ENCODE assay signal across 9 mouse cellular contexts in the genomic region with DNA sequence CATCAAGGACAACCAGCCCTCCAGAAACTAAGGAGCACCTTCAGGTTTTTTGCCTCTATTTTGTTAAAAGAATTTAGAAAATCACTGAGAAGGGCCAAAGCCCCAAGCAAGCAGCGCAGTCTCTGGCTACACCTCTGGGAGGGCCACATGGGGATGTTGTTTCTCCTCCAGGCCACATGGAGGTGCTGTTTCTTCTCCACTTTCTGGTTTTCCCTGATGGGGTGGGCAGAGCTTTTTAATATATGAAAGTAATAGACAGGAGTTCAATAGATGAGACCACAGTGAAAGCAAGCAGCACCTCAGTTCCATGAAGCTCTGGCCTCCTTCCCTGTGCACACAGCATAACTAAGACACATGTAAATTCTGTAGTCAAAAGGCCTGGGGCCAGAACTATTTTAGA.
DNase-seq lines count a peak whose midpoint lies in the region; ATAC-seq and TF ChIP-seq lines count a peak whose summit lies in the region.
"Had no signal": no experiment of that assay in that cellular context is flagged by ENCODE, and none has a peak within 500 bp of the region (broad histone marks: within the 10 kb centered on the region; RNA-seq: fewer than 3 reads in every experiment).

No protein-coding gene starts in this region.

- H3K27me3 ChIP-seq in liver, adult 2 months (ENCODE audit: control insufficient read depth, insufficient read depth, low read length): no peaks in the 10 kb centered on the region
- no peaks in the 10 kb centered on the region for H3K27me3 ChIP-seq in liver, embryonic 12.5 days (replicated peaks)
- H3K27me3 ChIP-seq in testis, adult 2 months (ENCODE audit: control insufficient read depth, insufficient read depth, low read length): no peaks in the 10 kb centered on the region

- no peak overlapping the region for H3K4me3 ChIP-seq in liver, adult 2 months (ENCODE audit: insufficient read depth, low read depth, low read length)
- H3K4me3 ChIP-seq in liver, embryonic 12.5 days: no peak overlapping the region
- H3K4me3 ChIP-seq in testis, adult 2 months (ENCODE audit: control insufficient read depth, low read depth, low read length): no peak overlapping the region

- H3K79me2 ChIP-seq in liver, adult 2 months (ENCODE audit: control insufficient read depth, insufficient read depth, low read length): no peaks in the 10 kb centered on the region

- no peak overlapping the region for H3K27ac ChIP-seq in liver, adult 2 months (replicated peaks; ENCODE audit: insufficient read depth, low read depth, low read length)
- H3K27ac ChIP-seq in liver, embryonic 12.5 days: no peak overlapping the region
- H3K27ac ChIP-seq in testis, adult 2 months (ENCODE audit: control insufficient read depth, insufficient read depth, low read depth, low read length): no peak overlapping the region

- H3K9ac ChIP-seq in liver, adult 2 months (ENCODE audit: low read depth, low read length): no peak overlapping the region
- no peak overlapping the region for H3K9ac ChIP-seq in liver, embryonic 12.5 days

- no peak for TF ChIP-seq POLR2A in liver, adult 2 months (IDR thresholded peaks at IDR 0.05; ENCODE audit: extremely low read depth, insufficient read depth, low read length)
- no peak for TF ChIP-seq POLR2A in testis, adult 2 months (IDR thresholded peaks at IDR 0.05; ENCODE audit: control insufficient read depth, low read depth, low read length)

- TF ChIP-seq CTCF in liver, adult 2 months (IDR thresholded peaks at IDR 0.05; ENCODE audit: low read depth, low read length): peak; percentile 77
- peak; percentile 52; the same call in 1 of the 2 replicates for TF ChIP-seq CTCF in testis, adult 2 months (IDR thresholded peaks at IDR 0.05; ENCODE audit: control insufficient read depth, insufficient read depth, insufficient replicate concordance, low read depth, low read length)

- peaks cover 2% of the 10 kb centered on the region; the same call in 1 of the 2 replicates for H3K36me3 ChIP-seq in liver, adult 2 months (ENCODE audit: control insufficient read depth, insufficient read depth, low read length)
- H3K36me3 ChIP-seq in liver, embryonic 12.5 days: 0 out of 2 replicates have a peak, but pooled peaks cover 5% of the 10 kb centered on the region
- no peaks in the 10 kb centered on the region for H3K36me3 ChIP-seq in testis, adult 2 months (ENCODE audit: control insufficient read depth, insufficient read depth, low read length)

- DNase-seq in liver, adult 2 months (ENCODE audit: extremely low read depth, low read depth, low spot score): no peak
- DNase-seq in adipocyte (ENCODE audit: low spot score): peak; percentile 27
- DNase-seq in urinary bladder, postnatal 14 days (ENCODE audit: low spot score): no peak
- no peak for DNase-seq in ovary, adult 18-20 months (ENCODE audit: low spot score)
- DNase-seq: cerebellum, adult 8-10 months had no signal

- no peaks in the 10 kb centered on the region for H3K9me3 ChIP-seq in liver, embryonic 12.5 days (replicated peaks)

- ATAC-seq in liver, embryonic 12.5 days: no peak
- peak; percentile 56 to 77 for ATAC-seq in hematopoietic stem cell, adult 5-6 weeks (replicated peaks in 1 of 2; ENCODE audit: insufficient read depth in 1 of 2, low FRiP score in 2 of 2, low TSS enrichment in 1 of 2, low read depth in 1 of 2, poor library complexity in 2 of 2, severe bottlenecking in 2 of 2)
- ATAC-seq: inflammation-experienced regulatory T-cells, adult 6 months had no signal

- WGBS in liver, adult 2 months: 88% methylated on average over 1 of the region's 1 CpGs
- WGBS in liver, embryonic 12.5 days (ENCODE audit: insufficient replicate concordance): 91% methylated on average over 1 of the region's 1 CpGs

- no peak overlapping the region for H3K4me2 ChIP-seq in liver, embryonic 12.5 days

- H3K4me1 ChIP-seq in liver, adult 2 months (ENCODE audit: control insufficient read depth, insufficient read depth, low read length): no peaks in the 10 kb centered on the region
- H3K4me1 ChIP-seq in liver, embryonic 12.5 days: no peaks in the 10 kb centered on the region
- H3K4me1 ChIP-seq in testis, adult 2 months (ENCODE audit: control insufficient read depth, insufficient read depth, low read length): no peaks in the 10 kb centered on the region
